Mouse (Mus musculus) hematopoietic stem cell, adult 5-6 weeks (primary cell): Measurements from ENCODE around the gene Bcar3. TPM values are rescaled to one million over a fixed set of nuclear protein-coding genes. Genes with fewer than 3 reads are reported as not detected.
"Not testable (repeated sequence)": the region's sequence is repeated elsewhere in the genome, so short reads cannot be mapped to it uniquely, and the experiment has no call there.

Experiments
- ATAC-seq, 2 experiments: fragments of 125-278 bp in 1 of 2; replicated peaks in 1 of 2; 2 replicates each; pipeline ENCODE4 v1.8.0; 2016 to 2017; ENCODE audit warnings: inconsistent platforms in 2 of 2, mild to moderate bottlenecking in 2 of 2, moderate number of reproducible peaks in 2 of 2, low read depth in 1 of 2, moderate TSS enrichment in 1 of 2; ENCODE audit not compliant: low FRiP score in 2 of 2, poor library complexity in 2 of 2, severe bottlenecking in 2 of 2, insufficient read depth in 1 of 2, low TSS enrichment in 1 of 2
- total RNA-seq: library from RNA; stranded (forward); fragments of 172-1452, 232-1000 nt; gene quantifications from 2 replicates; pipeline ENCODE4 v1.2.3, GENCODE M21; 2017

Bcar3 gene
- total RNA-seq = 1.1 and 2.8 TPM in 2 replicates

DNA sequence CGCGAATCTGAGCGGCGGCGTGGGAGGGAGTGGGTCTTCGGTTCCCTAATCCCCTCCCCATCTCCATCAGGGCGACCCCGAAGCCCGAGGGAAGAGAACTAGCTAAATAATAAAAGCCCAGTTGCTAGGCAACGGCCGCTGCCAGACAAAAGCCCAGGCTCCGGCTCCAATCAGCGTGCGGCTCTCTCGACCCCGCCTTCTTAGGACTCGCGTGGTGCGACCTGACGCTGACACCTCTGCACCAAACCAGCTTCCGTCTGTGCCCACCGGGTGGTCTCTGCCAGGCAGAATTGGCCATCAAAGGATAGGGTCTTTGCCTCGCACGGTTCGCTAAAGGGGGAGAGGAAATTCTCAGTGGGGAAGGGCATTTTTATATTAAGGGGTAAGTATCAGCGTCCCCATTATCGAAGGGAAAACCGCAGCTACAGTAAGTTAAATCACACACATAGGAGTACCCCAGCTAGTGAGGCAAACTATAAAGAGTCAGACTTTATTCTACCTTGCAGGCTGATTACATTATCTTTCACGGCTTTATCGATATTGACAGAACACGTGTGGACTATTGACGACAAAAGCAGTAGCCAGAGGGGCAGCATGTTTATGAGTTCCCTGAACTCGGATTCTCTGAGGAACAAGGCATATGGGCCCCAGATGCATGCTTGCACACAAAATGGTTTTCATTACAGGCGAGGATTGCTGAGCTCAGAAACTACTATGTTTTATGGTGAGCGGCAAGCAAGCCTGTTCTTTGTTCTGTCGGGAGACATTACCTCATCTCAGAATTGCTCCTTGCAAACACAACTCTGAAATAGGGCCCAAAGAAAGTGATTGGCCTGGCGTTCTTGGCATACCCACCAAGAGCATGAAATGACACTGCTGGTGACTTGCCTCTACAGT is at the start of gene Bcar3:
TSS of gene Bcar3 (plus strand) at position 183 of the 897 bp plus-strand sequence.
- ATAC-seq = peak; percentile 74 to 77

- no peak for ATAC-seq
These were observed 49.2 kb upstream of the Bcar3 start for GRCm38 (mm10) chr3:122244759-122245158.

DNA sequence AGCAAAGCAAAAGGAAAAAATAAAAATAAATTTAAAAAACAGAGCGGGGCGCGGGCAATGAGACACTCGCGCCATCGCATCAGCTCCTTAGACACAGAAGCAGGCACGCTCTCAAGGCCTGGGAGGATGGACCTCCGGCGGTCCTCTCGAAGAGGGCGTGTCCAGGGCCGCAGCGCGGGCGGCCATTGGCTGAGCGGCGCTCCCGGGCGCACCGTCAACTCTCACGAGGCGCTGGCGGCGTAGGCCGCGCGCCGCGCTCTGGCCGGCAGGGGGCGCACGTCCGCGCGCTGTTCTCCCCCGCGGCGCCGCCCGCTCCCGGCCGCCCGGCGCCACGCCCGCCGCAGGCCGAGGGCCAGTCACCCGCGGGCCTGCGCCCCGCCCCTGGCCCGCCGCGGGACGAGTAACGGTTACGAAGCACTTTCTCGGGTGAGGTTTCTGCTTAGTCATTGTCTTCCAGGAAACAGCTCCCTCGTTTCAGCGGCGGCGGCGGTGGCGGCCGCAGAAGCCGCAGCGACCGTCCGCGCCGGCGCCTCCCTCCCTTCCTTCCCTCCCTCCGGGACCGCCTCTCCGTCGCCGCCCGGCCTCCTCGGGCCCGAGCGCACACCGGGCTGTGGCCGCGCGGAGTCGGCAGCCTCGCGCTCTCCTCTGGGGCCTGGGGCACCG is 48.6 kb upstream of the Bcar3 start, which contains the start of gene Gclm:
TSS of gene Gclm (plus strand) at position 343 of the 663 bp plus-strand sequence.
- ATAC-seq = peak; percentile 86

DNA sequence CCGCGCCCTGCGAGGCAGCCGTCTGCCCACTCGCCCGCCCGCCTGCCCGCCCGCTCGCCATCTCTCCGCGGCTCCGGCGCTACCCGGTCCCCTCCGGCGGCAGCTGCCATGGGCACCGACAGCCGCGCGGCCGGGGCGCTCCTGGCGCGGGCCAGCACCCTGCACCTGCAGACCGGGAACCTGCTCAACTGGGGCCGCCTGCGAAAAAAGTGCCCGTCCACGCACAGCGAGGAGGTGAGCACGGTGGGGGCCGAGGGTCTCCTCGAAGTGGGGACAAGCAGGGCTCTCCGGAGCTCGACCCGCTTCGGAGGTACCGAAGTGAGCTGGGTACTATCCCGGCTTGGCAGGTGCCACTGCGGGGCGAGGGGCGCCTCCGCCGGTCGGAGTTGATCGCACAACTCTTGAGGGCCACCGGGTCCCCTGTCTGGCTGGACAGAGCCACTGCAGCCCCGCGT is 48.0 kb upstream of the Bcar3 start:
- peak; percentile 9 to 32; a peak in 2 of 4 replicates for ATAC-seq

GRCm38 (mm10) chr3:122246406-122246805 is 47.5 kb upstream of the Bcar3 start:
- ATAC-seq = no peak

DNA sequence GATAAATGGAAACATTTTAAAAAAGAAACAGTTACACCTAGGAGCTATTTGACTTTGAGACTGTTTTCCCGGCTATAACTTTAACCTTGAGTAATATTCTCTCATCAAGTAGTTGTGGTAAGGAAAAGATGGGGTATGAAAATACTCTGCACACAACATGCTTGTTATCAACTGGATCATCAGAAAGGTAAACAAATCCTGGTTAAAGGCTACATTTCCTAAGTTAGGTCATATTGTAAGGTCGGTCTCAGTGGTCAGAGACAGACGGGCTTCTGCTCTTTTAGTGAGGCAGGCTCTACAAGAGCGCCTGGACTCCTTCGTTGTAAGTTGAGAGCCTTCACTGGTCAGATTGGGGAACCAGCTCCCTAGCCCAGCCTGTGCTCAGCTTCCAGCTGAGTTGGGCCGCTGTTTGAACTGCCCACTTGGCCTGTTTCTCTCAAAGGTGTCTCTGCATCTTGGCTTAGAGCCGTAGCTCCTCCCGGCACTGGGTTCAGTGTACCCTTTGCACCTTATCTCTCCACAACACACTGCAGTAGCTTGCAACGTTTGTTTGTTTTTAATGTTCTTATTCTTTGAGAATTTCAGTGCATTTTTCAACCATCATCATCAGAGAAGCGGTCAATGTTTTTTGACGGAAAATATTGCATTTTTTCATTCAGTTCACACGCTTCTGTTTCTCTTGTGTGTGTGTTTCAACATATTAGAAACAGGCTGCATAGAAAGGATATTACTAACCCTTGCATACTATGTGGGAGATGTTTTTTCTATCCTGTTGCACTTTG is 46.8 kb upstream of the Bcar3 start:
- ATAC-seq = peak in 1 of 2 experiments; percentile 6; a peak in 2 of 4 replicates

DNA sequence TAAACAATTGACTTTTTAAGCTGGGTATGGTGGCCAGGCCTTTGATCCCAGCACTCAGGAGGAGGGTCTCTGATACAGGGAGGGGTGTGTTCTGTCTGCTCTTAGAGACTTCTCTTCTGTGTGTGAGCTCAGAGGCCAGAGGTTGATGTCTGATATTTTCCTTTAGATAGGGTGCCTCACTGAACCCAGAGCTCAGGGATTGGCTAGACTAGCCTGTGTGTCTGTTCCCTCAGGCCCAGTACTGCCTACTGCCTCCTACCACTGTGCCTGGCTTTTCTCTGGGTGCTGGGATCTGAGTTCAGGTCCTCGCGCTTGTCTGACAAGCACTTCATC is 46.2 kb upstream of the Bcar3 start:
- no peak for ATAC-seq

- ATAC-seq = no peak
These were observed 41.3 kb upstream of the Bcar3 start for GRCm38 (mm10) chr3:122252466-122253253.

GRCm38 (mm10) chr3:122254050-122254449 is 39.9 kb upstream of the Bcar3 start:
- ATAC-seq = not testable (repeated sequence)

GRCm38 (mm10) chr3:122269986-122270385 is 23.9 kb upstream of the Bcar3 start:
- no peak for ATAC-seq

DNA sequence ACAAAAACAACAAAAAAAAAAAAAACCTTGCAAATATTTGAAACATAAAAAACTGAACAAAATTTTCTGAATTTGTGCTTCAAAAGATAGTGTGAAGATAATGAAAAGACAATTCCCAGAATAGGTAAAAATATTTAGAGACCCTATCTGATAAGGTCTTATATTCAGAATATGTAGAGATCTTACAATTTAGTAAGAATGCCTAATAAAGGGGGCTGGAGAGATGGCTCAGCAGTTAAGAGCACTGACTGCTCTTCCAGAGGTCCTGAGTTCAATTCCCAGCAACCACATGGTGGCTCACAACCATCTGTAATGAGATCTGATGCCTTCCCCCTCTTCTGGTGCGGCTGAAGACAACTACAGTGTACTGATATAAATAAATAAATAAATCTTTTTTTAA is 21.4 kb upstream of the Bcar3 start:
- not testable (repeated sequence) for ATAC-seq

DNA sequence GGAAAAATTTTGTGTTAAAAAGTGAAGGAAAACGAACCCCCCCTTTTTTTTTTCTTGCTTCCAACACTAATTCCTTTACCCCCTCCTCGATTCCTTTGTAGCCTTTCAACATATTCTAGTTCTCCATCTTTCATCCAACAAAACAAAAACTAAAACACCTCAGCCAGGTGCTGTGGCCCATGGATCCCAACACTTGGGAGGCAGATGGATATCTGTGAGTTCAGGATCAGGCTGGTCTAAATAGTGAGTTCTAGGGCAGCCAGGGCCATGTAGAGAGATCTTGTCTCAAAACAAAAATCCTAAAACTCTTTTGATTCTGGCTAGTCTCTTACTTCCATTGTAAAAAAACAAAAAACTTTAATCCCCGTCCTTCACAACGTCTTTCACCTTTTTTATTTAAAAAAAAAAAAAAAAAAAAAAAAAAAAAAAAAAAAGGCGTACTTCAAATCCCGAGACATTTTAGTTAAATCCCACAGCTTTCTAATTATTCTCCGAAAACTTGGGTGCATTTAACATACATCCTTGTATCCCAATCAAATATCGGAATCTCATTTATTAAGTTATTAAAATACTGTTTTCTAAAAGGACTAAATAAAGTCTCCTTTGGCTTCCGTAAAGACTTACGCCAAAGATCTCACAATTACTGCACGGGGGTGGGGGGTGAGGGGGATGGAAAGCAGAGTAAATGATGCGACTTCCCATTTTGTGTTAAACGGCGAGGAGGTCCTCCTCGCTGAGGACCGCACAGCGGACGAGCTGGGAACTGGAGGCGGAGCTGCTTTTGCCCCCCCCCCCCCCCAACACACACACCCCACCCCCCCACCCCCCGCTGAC is 20.3 kb upstream of the Bcar3 start:
- peak in 1 of 2 experiments; percentile 81; a peak in 2 of 4 replicates for ATAC-seq

- ATAC-seq = peak; percentile 86 to 91
These were observed 19.5 kb upstream of the Bcar3 start, which contains the start of gene Dnttip2 for GRCm38 (mm10) chr3:122274241-122275024. TSS of gene Dnttip2 (plus strand) at chr3:122274388.

- ATAC-seq = no peak
These were observed 18.8 kb upstream of the Bcar3 start for GRCm38 (mm10) chr3:122275111-122275510.

DNA sequence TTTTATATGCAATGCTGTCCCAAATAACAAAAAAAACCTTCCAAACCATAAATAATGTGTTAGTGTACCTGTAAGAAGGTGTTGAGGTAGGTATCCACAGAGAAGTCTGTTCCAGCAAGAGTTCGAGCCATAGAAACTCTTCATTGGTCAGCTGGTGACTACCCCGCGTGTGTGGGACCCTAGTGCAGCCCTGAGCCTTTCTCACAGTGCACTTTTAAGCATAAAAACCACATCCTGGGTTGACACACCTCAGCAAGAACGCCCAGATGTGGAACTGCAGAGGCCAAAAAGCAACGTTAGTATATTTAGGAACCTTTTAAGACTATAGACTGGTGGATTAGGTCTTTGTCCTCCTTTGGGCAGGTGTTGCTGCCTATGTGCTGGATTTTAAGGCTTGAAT is 6.7 kb upstream of the Bcar3 start:
- no peak for ATAC-seq
